Mouse (Mus musculus): Measurements from ENCODE around the gene Glod5.

- TF ChIP-seq POLR2A (IDR thresholded peaks at IDR 0.05; ENCODE audit: borderline replicate concordance, insufficient read depth, low read length) (no peak), CTCF (IDR thresholded peaks at IDR 0.05; ENCODE audit: borderline replicate concordance, insufficient read depth, low read depth, low read length) (no peak)
Measured at GRCm38 (mm10) chrX:8000546-8001192, 17.6 kb downstream of the Glod5 start.

Measured in cerebellum, adult 2 months (tissue).